Mouse (Mus musculus) E14TG2a.4 (cell line): ENCODE measurements at regions not wholly inside any gene's neighbourhood (a gene's known extent, or its start where the extent isn't known, plus 50 kb on each side); places are given as distances from the start of the nearest gene placed in this dataset.

Experiments used
- CTCF ChIP-seq: conservative IDR thresholded peaks from 2 replicates; pipeline ENCODE4 v1.5.1; 2014; ENCODE audit warnings: low read length
- NANOG ChIP-seq: IDR thresholded peaks from 2 replicates; pipeline ENCODE4 v1.6.1; 2014; ENCODE audit warnings: borderline replicate concordance, low read length, mixed read lengths
- POU5F1 ChIP-seq: IDR thresholded peaks from 2 replicates; pipeline ENCODE4 v1.6.1; 2014; ENCODE audit warnings: low read length, borderline replicate concordance

GRCm38 (mm10) chr14:54021443-54021842 lies 232.5 kb downstream of the Dad1 start:
- no peak for TF ChIP-seq CTCF
- TF ChIP-seq NANOG, result no peak
- no peak for TF ChIP-seq POU5F1
